Mouse (Mus musculus) forebrain, embryonic 11.5 days (tissue): ENCODE data around the gene Cachd1. TPM values are rescaled to one million over a fixed set of nuclear protein-coding genes. Genes with fewer than 3 reads are reported as not detected.

Source experiments
- ATAC-seq: fragments of 200-750 bp; cut with Nextera tagmentation; replicated peaks from 2 replicates; pipeline ENCODE4 v1.8.0; 2017; ENCODE audit warnings: moderate TSS enrichment; ENCODE audit not compliant: low FRiP score
- DNase-seq: peaks from one replicate; pipeline ENCODE4 v3.0.0-alpha.2; 2017; ENCODE audit warnings: low spot score
- H3K27ac ChIP-seq: fragments of 300-500 bp; sonication (generic); 2 replicates; pipeline ENCODE4 v1.5.1; 2014; ENCODE audit warnings: low read depth, low read length
- H3K27me3 ChIP-seq: fragments of 300-500 bp; sonication (generic); 2 replicates; pipeline ENCODE4 v1.6.1; 2014; ENCODE audit warnings: mild to moderate bottlenecking, low read length, mixed read lengths; ENCODE audit not compliant: control insufficient read depth, insufficient read depth
- H3K36me3 ChIP-seq: fragments of 300-500 bp; sonication (generic); 2 replicates; pipeline ENCODE4 v1.6.1; 2014; ENCODE audit warnings: mild to moderate bottlenecking, low read length, moderate library complexity, mixed read lengths; ENCODE audit not compliant: control insufficient read depth, insufficient read depth
- H3K4me1 ChIP-seq: fragments of 300-500 bp; sonication (generic); replicated peaks from 2 replicates; pipeline ENCODE4 v1.6.1; 2014; ENCODE audit warnings: low read length, mixed read lengths; ENCODE audit not compliant: control insufficient read depth, insufficient read depth
- H3K4me2 ChIP-seq: fragments of 300-500 bp; sonication (generic); 2 replicates; pipeline ENCODE4 v1.6.1; 2014; ENCODE audit warnings: low read depth, mild to moderate bottlenecking, low read length, moderate library complexity, mixed read lengths; ENCODE audit not compliant: severe bottlenecking
- H3K4me3 ChIP-seq: fragments of 300-500 bp; sonication (generic); 2 replicates; pipeline ENCODE4 v1.5.1; 2014; ENCODE audit warnings: low read depth, low read length
- H3K9ac ChIP-seq: fragments of 300-500 bp; sonication (generic); 2 replicates; pipeline ENCODE4 v1.6.1; 2014; ENCODE audit warnings: low read length
- H3K9me3 ChIP-seq: fragments of 300-500 bp; sonication (generic); 2 replicates; pipeline ENCODE4 v1.6.1; 2016; ENCODE audit warnings: low read length, mixed read lengths; ENCODE audit not compliant: control insufficient read depth
- WGBS: fragments of 180-500 bp; shearing (Covaris S2); extraction: QIAGEN DNeasy Blood & Tissue Kit; methylation state at CpG from one replicate; pipeline ENCODE4 v1.1.7; 2014; 5-methylcytosine and 5-hydroxymethylcytosine counted together
- polyA plus RNA-seq: library from polyadenylated mRNA; unstranded; fragments of >200 nt; fragmentation: Nextera tagmentation; extraction: Ambion mirVana; gene quantifications from 2 replicates; pipeline ENCODE4 v1.2.1, GENCODE M21; 2014

The Cachd1 gene
- polyA plus RNA-seq, 1 experiment from 2014 or later, result 45.3 TPM

DNA sequence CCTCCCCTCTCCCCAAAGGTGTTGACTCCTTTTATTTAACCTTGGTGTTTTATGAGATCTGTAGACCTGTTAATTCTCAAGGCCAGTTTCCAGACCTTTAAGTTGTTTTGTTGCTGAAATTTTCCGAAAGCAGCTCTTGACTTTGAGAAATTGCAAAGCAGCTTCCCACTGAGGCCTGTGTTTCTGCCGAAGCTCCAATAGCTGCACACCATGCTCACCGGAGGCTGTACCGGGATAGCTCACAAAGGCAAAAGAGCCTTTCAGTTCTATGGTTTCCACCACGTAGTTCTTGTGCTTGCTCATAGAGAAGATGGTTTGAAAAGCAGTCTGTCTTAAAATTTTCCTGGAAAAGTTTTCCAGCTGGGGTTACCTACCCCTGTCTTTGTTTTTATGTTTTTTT is 3.2 kb downstream of the Cachd1 start:
- Histone ChIP-seq H3K4me2 (peak overlapping the region; percentile 80), H3K27ac (no peak overlapping the region), H3K9me3 (no peaks in the 10 kb centered on the region), H3K27me3 (no peaks in the 10 kb centered on the region; the same call in 1 of the 2 replicates), H3K4me3 (peak overlapping the region; percentile 89), H3K9ac (peak overlapping the region; percentile 96), H3K36me3 (no peaks in the 10 kb centered on the region), H3K4me1 (peaks cover 13% of the 10 kb centered on the region; the same call in 1 of the 2 replicates)
- WGBS, result 6% methylated on average over 5 of the region's 5 CpGs
- no peak for ATAC-seq
- no peak for DNase-seq

DNA sequence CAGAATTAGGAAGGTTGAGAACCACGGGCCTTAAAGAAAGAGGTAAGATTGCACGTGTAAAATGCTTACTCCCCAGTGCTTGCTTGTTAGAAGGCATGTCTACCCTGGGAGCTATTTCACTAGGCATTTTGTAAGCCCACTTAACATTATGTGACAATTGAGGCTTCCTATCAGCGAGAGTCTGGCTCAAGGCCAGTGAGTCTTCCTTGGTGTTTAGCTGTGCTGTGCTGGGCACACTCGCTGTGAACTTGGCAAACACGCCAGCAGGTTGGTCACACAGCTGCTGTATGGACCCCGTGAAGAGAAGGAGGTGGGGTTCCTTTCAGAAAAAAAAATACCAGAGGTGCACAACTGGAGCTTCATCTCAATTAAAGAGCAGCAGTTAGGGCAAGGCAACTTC is 4.4 kb downstream of the Cachd1 start:
- Histone ChIP-seq H3K9me3 (no peaks in the 10 kb centered on the region), H3K27ac (no peak overlapping the region), H3K9ac (no peak overlapping the region), H3K4me3 (0 out of 2 replicates have a peak overlapping the region, but pooled peaks have one; percentile 15), H3K36me3 (no peaks in the 10 kb centered on the region), H3K4me1 (peaks cover 13% of the 10 kb centered on the region; the same call in 1 of the 2 replicates), H3K4me2 (peak overlapping the region; percentile 20; the same call in 1 of the 2 replicates), H3K27me3 (no peaks in the 10 kb centered on the region; the same call in 1 of the 2 replicates)
- WGBS, result 65% methylated on average over 6 of the region's 6 CpGs
- DNase-seq, result no peak
- ATAC-seq, result no peak

DNA sequence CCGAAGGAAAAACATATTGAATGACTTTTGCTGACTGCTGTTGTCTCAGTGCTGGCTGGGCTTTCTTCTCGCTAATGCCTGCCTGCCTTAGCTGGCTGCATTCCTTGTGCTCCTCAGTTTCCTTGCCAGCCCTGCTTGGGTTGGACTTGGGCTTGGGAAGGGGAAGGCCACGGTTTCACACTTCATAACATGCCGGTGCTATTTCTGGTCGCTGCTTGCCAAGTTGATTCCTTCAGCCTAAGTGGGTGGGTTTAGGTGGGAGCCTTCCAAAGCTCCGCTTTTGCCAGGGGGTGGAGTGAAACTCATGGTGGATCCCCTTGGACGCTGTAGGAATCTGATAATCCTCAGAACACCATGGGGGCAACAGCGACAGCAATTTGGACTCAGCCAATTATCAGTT is 5.9 kb downstream of the Cachd1 start:
- no peaks in the 10 kb centered on the region; the same call in 1 of the 2 replicates for H3K27me3 ChIP-seq
- no peak overlapping the region for H3K4me2 ChIP-seq
- 62% methylated on average over 8 of the region's 8 CpGs for WGBS
- H3K9me3 ChIP-seq, result no peaks in the 10 kb centered on the region
- H3K27ac ChIP-seq, result no peak overlapping the region
- H3K4me1 ChIP-seq, result peaks cover 16% of the 10 kb centered on the region; the same call in 1 of the 2 replicates
- no peak overlapping the region for H3K4me3 ChIP-seq
- no peak for ATAC-seq
- H3K36me3 ChIP-seq, result no peaks in the 10 kb centered on the region
- no peak for DNase-seq
- H3K9ac ChIP-seq, result no peak overlapping the region

DNA sequence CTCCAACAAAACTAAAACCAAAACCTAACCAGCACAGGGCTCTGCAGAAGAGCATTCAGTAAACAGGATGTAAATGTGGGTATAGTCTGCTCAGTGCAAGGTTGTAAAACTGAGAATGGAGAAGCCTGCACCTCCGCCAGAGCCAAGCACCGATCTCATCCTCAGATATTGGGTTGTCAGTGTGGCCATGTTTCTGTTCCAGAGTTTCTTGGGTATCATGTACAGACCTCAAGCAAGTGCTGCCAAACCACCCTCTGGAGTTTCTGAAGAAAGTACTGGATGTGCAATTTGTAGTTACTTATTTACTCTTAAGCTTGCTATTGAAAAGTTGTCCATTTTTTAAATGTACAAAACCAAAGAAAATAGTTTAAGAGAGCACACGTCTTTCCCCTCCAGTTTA is 6.4 kb downstream of the Cachd1 start:
- Histone ChIP-seq H3K36me3 (no peaks in the 10 kb centered on the region), H3K4me2 (no peak overlapping the region), H3K9me3 (no peaks in the 10 kb centered on the region), H3K9ac (no peak overlapping the region), H3K4me3 (no peak overlapping the region), H3K27ac (no peak overlapping the region), H3K4me1 (peaks cover 16% of the 10 kb centered on the region; the same call in 1 of the 2 replicates), H3K27me3 (no peaks in the 10 kb centered on the region; the same call in 1 of the 2 replicates)
- no peak for ATAC-seq
- DNase-seq, result no peak
- WGBS, result 85% methylated on average over 3 of the region's 3 CpGs

DNA sequence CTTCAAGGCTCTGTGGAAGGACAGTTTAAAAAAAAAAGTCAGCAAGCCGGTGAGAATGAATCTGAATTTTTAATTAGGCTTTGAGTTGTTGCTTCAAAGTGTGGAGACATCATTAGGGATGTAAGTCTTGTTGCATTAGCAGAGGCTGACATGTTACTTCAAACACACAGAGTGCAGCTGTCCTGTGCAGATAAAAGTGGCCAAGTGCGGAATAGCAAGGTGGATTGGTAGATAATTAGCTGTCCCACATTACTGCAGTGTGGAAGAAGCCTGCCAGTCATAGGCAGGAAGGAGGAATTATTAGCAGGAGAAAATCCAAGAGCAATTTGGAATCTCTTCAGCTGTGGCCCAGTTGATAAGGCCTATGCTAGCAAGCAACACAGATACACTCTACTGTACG is 10.7 kb downstream of the Cachd1 start:
- Histone ChIP-seq H3K36me3 (no peaks in the 10 kb centered on the region), H3K27ac (no peak overlapping the region), H3K27me3 (no peaks in the 10 kb centered on the region), H3K9me3 (no peaks in the 10 kb centered on the region), H3K4me1 (peaks cover 3% of the 10 kb centered on the region; the same call in 1 of the 2 replicates), H3K4me2 (no peak overlapping the region), H3K9ac (no peak overlapping the region), H3K4me3 (no peak overlapping the region)
- ATAC-seq (0 out of 2 replicates have a peak, but pooled peaks have one; percentile 56), DNase-seq (no peak)
- 69% methylated on average over 3 of the region's 3 CpGs for WGBS

DNA sequence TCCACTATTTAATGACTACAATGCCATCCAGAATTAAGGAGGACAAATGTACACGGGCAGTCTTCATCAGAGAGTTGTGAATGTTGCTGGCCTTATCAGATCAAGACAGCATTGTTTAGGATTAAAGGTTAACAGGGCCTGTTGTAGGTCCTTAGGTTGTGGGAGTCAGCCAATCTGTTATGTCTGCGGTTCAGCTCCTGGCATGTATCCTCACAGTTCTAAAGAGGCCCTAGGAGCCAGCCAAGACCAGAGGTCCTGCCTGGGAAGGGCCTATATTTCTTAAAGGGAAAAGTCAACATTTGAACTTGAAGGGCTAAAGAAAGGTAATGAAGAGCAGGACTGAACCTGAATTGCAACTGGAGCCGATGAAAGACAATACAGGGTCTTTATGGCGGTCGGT is 13.7 kb downstream of the Cachd1 start:
- Histone ChIP-seq H3K4me2 (no peak overlapping the region), H3K4me3 (no peak overlapping the region), H3K36me3 (no peaks in the 10 kb centered on the region), H3K27me3 (no peaks in the 10 kb centered on the region), H3K9me3 (no peaks in the 10 kb centered on the region), H3K27ac (no peak overlapping the region), H3K4me1 (peaks cover 7% of the 10 kb centered on the region), H3K9ac (no peak overlapping the region)
- ATAC-seq (no peak), DNase-seq (no peak)
- WGBS, result 89% methylated on average over 5 of the region's 5 CpGs

DNA sequence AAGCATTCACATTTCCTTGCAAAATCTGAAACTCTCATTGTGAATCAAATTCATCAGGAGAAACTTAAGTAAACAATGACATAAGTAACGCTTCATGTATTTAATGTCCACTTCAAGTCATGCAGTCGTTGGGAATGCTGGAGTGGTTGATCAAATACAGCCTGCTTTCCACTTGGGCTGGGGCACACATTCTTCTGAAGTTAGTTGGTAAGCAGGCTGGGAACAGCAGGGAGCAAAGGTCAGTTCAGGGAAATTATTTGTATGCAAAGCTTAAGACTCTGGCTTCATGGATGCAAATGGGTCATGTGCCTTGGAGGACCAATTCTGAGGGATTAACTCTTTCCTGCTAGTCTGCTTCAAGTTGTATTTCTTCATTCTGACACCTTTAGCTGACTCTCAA is 16.7 kb downstream of the Cachd1 start:
- Histone ChIP-seq H3K9ac (no peak overlapping the region), H3K27me3 (no peaks in the 10 kb centered on the region), H3K4me3 (no peak overlapping the region), H3K4me1 (peaks cover 9% of the 10 kb centered on the region; the same call in 1 of the 2 replicates), H3K4me2 (no peak overlapping the region), H3K9me3 (no peaks in the 10 kb centered on the region), H3K36me3 (no peaks in the 10 kb centered on the region), H3K27ac (no peak overlapping the region)
- 2% methylated on average over 2 of the region's 2 CpGs for WGBS
- 0 out of 2 replicates have a peak, but pooled peaks have one; percentile 27 for ATAC-seq
- no peak for DNase-seq

DNA sequence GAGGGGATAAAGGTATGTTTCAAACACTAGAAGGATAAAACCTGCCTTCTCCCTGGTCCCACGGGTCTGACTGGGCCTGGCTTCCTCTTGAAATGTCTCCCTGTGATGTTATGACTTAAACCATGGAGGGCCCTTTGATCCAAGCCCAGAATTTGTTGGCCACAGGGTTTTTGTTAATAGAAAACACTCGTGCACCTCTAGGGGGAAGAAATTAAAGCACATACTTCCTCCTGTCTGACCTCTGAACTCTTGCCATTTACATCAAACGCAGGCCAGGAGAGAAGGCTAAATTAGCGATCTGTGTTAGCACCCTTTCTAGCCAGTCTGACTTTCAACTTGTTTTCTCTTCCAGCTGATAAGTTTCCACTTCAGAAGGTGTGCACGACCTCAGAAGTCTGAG is 19.0 kb downstream of the Cachd1 start:
- ATAC-seq, result no peak
- Histone ChIP-seq H3K4me1 (peaks cover 11% of the 10 kb centered on the region; the same call in 1 of the 2 replicates), H3K9ac (no peak overlapping the region), H3K27ac (no peak overlapping the region), H3K27me3 (no peaks in the 10 kb centered on the region), H3K36me3 (no peaks in the 10 kb centered on the region), H3K9me3 (no peaks in the 10 kb centered on the region), H3K4me3 (no peak overlapping the region), H3K4me2 (no peak overlapping the region)
- DNase-seq, result no peak
- WGBS, result 15% methylated on average over 5 of the region's 5 CpGs

DNA sequence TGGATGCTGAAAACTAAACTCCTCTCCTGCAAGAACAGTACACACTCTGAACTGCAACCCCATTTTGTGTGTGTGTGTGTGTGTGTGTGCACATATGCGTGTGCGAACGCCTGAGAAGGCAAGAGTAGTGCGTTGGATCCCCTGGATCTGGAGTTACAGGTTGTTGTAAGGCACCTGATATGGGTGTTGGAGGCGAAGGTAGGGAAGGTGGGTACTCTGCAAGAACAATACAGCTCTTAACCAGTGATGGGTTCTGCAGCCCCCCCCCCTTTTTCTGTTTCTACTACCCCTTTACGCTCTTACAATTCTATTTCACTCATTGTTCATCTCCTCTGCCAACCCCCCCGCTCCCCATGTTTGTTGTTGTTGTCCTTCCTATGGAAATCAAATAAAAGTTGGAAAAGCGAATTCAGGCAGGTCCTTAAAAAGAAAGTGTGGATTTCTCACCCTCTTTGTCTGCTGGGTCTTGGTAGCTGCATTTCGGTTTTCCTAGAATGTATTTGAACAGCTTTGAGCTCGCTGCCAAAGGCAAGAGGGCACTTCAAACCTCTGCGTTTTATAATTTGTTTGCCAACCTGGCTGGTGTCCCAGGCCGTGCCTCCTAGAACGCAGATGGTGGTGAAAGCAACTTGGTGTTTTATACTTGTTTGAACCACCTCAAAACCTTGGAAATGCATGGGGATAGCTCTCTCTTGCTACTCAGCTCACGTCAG is 24.4 kb downstream of the Cachd1 start:
- DNase-seq, result no peak
- H3K4me2 ChIP-seq, result no peak overlapping the region

More for the DNA sequence above, 24.4 kb downstream of the Cachd1 start:
- no peak overlapping the region for H3K4me3 ChIP-seq
- H3K9me3 ChIP-seq, result no peaks in the 10 kb centered on the region
- no peaks in the 10 kb centered on the region for H3K27me3 ChIP-seq
- 91% methylated on average over 14 of the region's 14 CpGs for WGBS
- H3K4me1 ChIP-seq, result peaks cover 6% of the 10 kb centered on the region; the same call in 1 of the 2 replicates
- H3K27ac ChIP-seq, result no peak overlapping the region
- H3K36me3 ChIP-seq, result no peaks in the 10 kb centered on the region
- ATAC-seq, result no peak
- no peak overlapping the region for H3K9ac ChIP-seq
